Mouse (Mus musculus): Measurements from ENCODE around the gene Fktn.
A peak's percentile ranks its signal among the peaks of the same experiment; 100 is the strongest.
"Not testable (repeated sequence)": the region's sequence is repeated elsewhere in the genome, so short reads cannot be mapped to it uniquely, and the experiment has no call there.

Gene Fktn

GRCm38 (mm10) chr4:53713704-53714050, at the start of gene Fktn:
Fktn (plus strand) TSS chr4:53713998.
- no peak for DNase-seq

- DNase-seq: no peak
Observed at GRCm38 (mm10) chr4:53682092-53682491, 31.7 kb upstream of the Fktn start.

GRCm38 (mm10) chr4:53688965-53689364, 24.8 kb upstream of the Fktn start:
- DNase-seq: no peak

- DNase-seq: no peak
Observed at GRCm38 (mm10) chr4:53691418-53691817, 22.4 kb upstream of the Fktn start.

- not testable (repeated sequence) for DNase-seq
Observed at GRCm38 (mm10) chr4:53709166-53709565, 4.6 kb upstream of the Fktn start.

- no peak for DNase-seq
Observed at GRCm38 (mm10) chr4:53710021-53710420, 3.8 kb upstream of the Fktn start.

- no peak for DNase-seq
Observed at GRCm38 (mm10) chr4:53710555-53711328, 3.1 kb upstream of the Fktn start.

GRCm38 (mm10) chr4:53714051-53714814, 435 bp downstream of the Fktn start:
- peak; percentile 71 to 87 for DNase-seq

- DNase-seq: peak in 1 of 2 experiments; percentile 19
Observed at GRCm38 (mm10) chr4:53715977-53716376, 2.2 kb downstream of the Fktn start.

- DNase-seq: no peak
Observed at GRCm38 (mm10) chr4:53717546-53717945, 3.7 kb downstream of the Fktn start.

GRCm38 (mm10) chr4:53718261-53718660, 4.5 kb downstream of the Fktn start:
- no peak for DNase-seq

GRCm38 (mm10) chr4:53722506-53722905, 8.7 kb downstream of the Fktn start:
- DNase-seq: no peak

- not testable (repeated sequence) for DNase-seq
Observed at GRCm38 (mm10) chr4:53726100-53726499, 12.3 kb downstream of the Fktn start.

- DNase-seq: no peak
Observed at GRCm38 (mm10) chr4:53728121-53728520, 14.3 kb downstream of the Fktn start.

GRCm38 (mm10) chr4:53738956-53739616, 25.3 kb downstream of the Fktn start:
- peak in 1 of 2 experiments; percentile 26 for DNase-seq

GRCm38 (mm10) chr4:53749831-53750230, 36.0 kb downstream of the Fktn start:
- no peak for DNase-seq

- DNase-seq: no peak
Observed at GRCm38 (mm10) chr4:53750391-53751120, 36.8 kb downstream of the Fktn start.

- DNase-seq: no peak
Observed at GRCm38 (mm10) chr4:53757030-53757429, 43.2 kb downstream of the Fktn start.

- no peak for DNase-seq
Observed at GRCm38 (mm10) chr4:53758764-53759163, 45.0 kb downstream of the Fktn start.

GRCm38 (mm10) chr4:53759678-53760077, 45.9 kb downstream of the Fktn start:
- DNase-seq: no peak

- no peak for DNase-seq
Observed at GRCm38 (mm10) chr4:53762501-53762900, 48.7 kb downstream of the Fktn start.

- DNase-seq: no peak
Observed at GRCm38 (mm10) chr4:53770958-53771735, 57.3 kb downstream of the Fktn start.

All from spleen, adult 18-20 months (tissue).